Mouse (Mus musculus) brain, embryonic 14.5 days (tissue): ENCODE measurements around the gene Fam13c.

Source experiments
- CTCF ChIP-seq: fragments of 200-500 bp; IDR thresholded peaks from 2 replicates; pipeline ENCODE4 v1.5.1; 2012; ENCODE audit warnings: inconsistent platforms, mild to moderate bottlenecking, moderate library complexity, borderline replicate concordance; ENCODE audit not compliant: insufficient read depth, insufficient read length; ENCODE audit errors: extremely low read depth
- POLR2A ChIP-seq: fragments of 200-500 bp; IDR thresholded peaks from 2 replicates; pipeline ENCODE4 v1.6.1; 2012; ENCODE audit warnings: mild to moderate bottlenecking, inconsistent platforms, borderline replicate concordance; ENCODE audit not compliant: poor library complexity, insufficient read depth, insufficient read length, severe bottlenecking; ENCODE audit errors: extremely low read depth

GRCm38 (mm10) chr10:70594007-70594406 is 153.7 kb downstream of the Fam13c start:
- TF ChIP-seq POLR2A = no peak
- TF ChIP-seq CTCF = peak; percentile 45; the same call in 1 of the 2 replicates
